Mouse (Mus musculus): ENCODE data around the gene Xrcc1.
"Not testable (repeated sequence)": the region's sequence is repeated elsewhere in the genome, so short reads cannot be mapped to it uniquely, and the experiment has no call there.

The Xrcc1 gene

GRCm38 (mm10) chr7:24608017-24608416 is 61.9 kb downstream of the Xrcc1 start:
- peak; percentile 59 for DNase-seq

GRCm38 (mm10) chr7:24608561-24608960 is 62.5 kb downstream of the Xrcc1 start:
- DNase-seq = no peak

GRCm38 (mm10) chr7:24610144-24610878 is 64.2 kb downstream of the Xrcc1 start, which contains the start of gene Phldb3:
Phldb3 (plus strand) TSS chr7:24610763.
- peak; percentile 53 for DNase-seq

GRCm38 (mm10) chr7:24610879-24611494 is 64.9 kb downstream of the Xrcc1 start:
- peak; percentile 98 for DNase-seq

GRCm38 (mm10) chr7:24611709-24612108 is 65.6 kb downstream of the Xrcc1 start:
- no peak for DNase-seq

- no peak for DNase-seq
Measured at GRCm38 (mm10) chr7:24612308-24612910, 66.3 kb downstream of the Xrcc1 start.

- no peak for DNase-seq
Measured at GRCm38 (mm10) chr7:24614816-24615215, 68.7 kb downstream of the Xrcc1 start.

GRCm38 (mm10) chr7:24617763-24618162 is 71.7 kb downstream of the Xrcc1 start:
- DNase-seq = no peak

- not testable (repeated sequence) for DNase-seq
Measured at GRCm38 (mm10) chr7:24618374-24618773, 72.3 kb downstream of the Xrcc1 start.

- DNase-seq = no peak
Measured at GRCm38 (mm10) chr7:24619671-24620397, 73.7 kb downstream of the Xrcc1 start.

- DNase-seq = no peak
Measured at GRCm38 (mm10) chr7:24621193-24621592, 75.1 kb downstream of the Xrcc1 start.

GRCm38 (mm10) chr7:24622967-24623366 is 76.9 kb downstream of the Xrcc1 start:
- no peak for DNase-seq

All from kidney, adult 18-20 months (tissue).